Mouse (Mus musculus) thymus, adult 18-20 months (tissue): ENCODE measurements around the gene Cux1.

Experiments
- DNase-seq, 2 experiments: peaks; one replicate each; pipeline ENCODE4 v3.0.0; 2022; ENCODE audit warnings: mixed read lengths in 2 of 2

The Cux1 gene

DNA sequence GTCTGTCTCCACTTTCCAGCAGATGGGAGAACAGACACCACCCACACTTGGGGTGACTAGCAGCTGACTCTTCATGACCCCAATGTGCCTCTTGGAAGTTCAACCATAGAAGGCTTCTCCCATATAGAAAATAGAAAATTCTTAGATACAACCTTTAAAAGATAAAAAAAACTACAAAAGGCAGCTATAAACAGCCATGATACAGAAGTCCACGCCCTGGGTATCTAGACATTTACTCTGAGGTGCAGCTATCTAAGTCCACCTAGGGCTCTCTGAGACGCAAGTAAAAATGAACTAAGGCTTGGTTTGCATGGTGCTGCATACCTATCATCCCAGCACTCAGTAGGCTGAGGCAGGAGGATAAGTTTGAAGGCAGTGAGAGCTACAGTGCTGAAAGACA is 144.3 kb downstream of the Cux1 start:
- DNase-seq: no peak

DNA sequence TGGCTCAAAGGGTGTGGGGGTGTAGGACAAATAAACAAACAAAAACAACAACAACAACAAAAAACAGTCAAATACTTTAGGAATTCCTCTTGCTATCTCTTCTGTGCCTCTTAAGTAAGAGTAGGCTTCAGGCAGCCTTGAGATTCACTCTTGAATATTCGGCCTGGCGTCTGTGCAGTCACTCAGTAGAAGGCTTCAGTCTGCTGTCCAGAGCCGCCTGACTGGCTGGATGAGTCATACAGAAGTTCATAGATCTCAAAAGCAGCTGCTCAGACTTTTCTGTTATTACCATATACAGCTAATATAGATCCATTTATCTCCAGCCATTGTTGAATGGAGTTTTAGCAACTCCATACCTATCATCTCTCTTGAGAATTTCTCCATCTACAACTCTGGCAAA is 145.4 kb downstream of the Cux1 start:
- DNase-seq: no peak

DNA sequence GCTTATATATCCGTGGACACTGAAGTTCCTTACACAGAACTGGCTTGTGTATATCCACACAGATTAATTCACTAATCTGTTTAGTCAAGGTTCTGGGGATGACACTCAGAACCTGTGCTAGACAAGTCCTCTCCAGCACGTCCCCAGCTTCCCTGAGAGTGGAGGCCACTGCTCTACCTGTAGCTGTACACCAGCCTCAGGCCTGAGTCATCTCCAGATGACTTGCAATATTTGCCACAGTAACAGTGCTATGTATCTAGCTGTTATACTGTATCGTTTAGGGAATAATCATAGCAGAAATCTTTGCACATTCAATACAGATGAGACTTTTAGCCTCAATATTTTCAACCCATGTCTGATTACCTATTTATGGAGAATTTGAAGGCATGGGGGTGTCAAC is 146.0 kb downstream of the Cux1 start:
- no peak for DNase-seq

DNA sequence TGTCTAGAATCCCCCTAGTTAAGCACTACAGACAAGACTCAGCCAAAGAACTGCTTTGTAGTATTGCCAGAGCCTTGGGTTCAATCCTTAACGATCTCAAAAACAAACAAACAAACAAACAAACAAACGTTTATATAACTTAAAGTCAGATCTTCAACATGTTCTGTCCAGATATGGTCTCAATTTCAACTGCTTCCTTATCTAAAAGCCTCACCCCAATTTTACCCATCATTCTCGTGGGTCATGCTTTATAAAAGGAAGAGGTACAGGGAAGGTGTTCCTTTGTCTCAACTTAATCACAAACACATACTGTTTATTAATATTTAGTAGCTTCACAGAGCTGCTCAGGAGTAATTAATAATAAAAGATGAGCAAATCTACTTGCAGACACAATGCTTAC is 146.9 kb downstream of the Cux1 start:
- DNase-seq: no peak

DNA sequence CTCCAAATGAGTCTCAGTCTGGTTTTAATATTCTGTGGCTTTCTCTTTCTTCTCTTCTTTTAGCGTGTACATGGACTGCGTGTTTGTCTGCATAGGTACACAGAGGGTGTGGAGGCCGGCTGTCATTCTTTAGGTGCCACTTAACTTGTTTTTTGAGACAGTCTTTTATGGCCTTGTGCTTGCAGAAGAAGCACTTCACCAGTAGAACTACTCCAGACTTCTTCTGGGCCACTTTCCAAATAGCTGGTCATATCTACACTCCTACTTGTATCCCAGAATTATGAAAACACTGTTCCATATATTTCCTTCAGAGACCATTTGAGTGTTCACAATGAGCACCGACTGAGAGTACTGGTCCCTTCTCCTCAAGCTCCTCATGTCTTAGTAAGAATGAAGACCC is 149.4 kb downstream of the Cux1 start:
- DNase-seq: no peak

DNA sequence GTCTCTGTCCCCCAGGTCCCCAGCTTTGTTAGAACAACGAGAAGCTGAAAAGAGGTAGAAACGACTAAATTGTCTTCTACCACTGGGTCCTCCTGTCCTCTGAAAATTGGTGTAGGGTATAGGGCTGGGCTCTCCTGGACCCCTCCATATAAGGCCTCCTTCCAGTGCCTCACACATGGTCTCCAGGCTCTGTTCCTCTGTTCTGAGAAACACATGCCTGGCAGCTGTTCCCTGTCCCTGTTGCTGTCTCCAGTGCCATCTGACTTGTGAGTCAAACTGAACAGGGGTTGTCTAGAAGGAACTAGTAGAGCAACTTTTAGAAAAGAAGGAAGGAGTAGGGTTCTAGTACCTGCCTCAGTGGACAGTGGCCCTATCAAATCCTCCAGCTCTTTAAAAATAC is 152.8 kb downstream of the Cux1 start:
- no peak for DNase-seq

DNA sequence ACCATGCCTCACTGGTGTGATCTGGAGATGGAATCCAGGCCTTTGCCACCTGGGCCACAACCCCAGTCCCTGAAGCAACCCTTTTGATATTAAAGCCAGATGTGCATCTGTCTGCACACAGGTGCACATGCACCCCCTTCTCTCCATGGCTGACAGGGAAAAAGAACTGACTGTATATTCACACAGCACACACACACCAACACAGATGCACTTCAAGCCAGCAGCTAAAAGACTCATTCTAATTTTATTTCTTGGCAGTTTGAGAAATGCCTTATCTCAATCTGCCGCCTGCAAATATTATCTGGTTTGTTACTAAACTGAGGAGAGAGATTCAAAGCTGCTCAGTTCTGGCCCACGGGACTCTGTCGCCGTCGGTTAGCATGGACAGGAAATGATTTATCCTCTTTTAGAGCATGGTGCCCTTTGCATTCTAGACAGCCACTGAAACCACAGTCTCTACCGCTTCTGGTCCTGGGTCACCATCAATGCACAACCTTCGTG is 156.6 kb downstream of the Cux1 start:
- DNase-seq: peak; percentile 53 to 63

DNA sequence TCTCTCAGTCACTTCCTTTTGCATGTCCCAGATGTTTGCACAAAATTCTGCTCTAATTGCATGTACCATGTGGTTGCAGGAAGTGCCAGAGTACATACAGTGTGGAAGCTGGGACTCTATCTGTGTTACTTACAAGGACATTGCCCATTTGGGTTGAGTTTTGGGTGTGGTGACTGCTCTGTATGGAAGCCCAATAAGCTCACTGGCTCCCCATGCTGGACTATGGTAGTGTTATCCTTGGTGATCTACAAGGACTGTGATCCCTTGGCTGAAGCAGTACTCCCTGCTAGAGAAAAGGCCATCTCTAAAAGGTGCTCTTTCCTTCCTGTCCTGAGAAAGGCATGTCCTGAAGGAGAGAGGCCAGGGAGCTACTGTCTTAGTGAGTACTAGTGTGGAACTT is 160.9 kb downstream of the Cux1 start:
- no peak for DNase-seq

DNA sequence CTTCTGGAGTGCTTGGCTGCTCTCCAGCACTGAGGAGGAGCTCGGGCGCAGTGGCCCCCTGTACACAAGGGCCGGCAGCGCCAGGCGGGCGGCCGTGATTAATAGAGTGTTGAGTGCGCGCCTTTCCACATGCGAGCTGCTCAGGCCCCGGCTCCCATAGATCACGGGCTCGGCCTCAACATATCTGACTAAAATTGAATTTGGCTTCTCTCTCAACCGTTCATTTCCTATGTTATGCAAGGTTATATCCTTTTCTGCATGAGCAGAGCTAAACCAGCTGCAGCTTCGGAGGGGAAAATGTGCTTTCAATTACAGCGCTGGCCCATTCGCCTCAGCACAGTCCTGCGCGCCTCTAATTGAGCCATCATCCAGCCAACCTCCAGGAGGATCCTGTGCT is 163.7 kb downstream of the Cux1 start:
- DNase-seq: no peak

DNA sequence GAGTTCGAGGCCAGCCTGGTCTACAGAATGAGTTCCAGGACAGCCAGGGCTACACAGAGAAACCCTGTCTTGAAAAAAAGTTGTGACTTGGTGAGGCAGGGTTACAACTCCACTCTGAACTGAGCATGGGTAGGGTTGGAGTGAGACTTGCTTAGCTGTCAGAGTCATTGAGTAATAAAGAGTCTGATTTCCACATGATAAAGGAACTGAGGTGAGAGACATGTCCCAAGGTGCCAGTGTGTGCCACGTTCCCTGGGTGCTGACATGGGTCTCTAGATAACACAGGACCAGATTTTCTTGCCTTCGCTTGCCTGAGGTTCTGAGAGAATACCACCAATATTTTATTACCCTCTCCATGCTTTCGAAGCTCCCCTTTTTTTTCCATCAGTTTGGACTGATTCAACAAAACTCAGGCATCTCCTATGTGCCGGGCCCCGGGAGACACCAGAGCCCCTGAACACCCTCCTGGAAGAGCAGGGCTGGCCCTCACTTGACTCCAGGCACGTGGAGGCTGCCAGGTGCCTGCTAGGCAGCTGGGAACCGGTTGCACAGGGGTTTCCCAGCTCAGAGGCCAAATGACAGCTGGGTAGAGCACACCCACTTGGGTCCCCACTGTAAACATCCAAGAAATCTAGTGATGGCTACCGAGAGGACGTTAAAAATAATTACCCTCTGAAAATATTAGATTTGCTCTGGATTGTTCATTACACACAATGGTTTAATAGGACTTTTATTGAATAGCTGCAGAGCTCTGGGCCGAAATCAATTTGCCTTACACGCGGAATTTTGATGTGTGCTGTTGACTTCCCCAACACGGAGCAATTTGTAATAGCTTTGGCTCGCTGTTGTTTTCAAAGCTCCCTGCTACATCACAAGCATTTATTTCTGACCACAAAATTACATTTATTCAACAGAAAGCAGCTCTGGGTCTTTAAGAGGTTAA is 164.4 kb downstream of the Cux1 start:
- DNase-seq: no peak

DNA sequence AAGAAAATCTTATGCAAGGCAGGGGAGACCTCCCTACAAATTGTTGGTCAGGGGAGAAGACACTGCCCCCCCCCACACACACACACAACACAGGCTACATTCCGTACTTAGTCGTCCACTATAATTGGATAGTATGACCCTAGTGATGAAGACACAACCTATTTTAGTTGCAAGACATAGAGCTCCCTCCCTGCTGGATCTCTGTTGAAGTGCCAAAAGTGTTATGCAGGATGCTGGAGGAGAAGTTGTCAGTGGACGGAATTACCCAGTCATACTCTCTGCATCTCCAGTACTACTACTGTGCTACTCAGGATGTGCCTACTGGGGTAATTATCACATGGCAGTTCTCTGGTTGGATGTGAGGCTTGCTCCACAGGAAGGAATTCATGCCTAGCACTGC is 168.6 kb downstream of the Cux1 start:
- DNase-seq: no peak

DNA sequence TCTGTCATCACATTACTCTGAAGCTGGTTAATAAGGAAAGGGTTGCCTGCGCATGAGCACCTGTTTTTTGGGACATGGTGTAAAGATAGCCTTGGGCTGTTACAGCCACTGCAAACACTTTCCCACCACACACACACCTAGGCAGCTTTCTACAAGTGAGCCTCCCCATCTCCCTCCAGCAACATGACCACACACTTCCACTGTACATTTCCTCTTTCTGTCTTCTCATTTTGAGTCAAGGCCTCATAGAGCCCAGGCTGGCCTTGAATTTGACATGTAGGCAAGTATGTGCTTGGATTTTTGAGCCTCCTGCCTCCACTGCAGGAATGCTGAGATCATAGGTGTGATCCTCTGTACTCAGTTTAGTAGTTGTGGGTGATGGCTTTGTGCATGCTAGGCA is 170.6 kb downstream of the Cux1 start:
- DNase-seq: no peak

DNA sequence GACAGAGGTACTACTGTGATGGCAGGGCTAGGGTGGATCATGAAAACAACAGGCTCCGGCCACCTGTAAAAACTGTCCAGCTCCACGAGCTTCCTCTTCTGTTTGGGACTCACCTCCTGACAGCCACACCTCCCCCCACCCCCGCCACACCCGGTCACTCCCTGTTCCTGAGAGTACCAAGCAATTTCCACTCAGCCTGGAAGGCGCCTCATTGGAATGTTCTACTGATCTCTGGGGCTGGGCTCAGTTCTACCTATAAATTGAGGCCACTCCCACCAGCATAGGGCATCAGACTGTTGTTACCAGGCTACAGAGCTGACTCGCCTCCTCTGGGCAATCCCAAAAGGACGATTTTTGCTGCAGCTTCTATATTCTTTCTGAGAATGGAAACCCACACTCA is 171.0 kb downstream of the Cux1 start:
- no peak for DNase-seq

DNA sequence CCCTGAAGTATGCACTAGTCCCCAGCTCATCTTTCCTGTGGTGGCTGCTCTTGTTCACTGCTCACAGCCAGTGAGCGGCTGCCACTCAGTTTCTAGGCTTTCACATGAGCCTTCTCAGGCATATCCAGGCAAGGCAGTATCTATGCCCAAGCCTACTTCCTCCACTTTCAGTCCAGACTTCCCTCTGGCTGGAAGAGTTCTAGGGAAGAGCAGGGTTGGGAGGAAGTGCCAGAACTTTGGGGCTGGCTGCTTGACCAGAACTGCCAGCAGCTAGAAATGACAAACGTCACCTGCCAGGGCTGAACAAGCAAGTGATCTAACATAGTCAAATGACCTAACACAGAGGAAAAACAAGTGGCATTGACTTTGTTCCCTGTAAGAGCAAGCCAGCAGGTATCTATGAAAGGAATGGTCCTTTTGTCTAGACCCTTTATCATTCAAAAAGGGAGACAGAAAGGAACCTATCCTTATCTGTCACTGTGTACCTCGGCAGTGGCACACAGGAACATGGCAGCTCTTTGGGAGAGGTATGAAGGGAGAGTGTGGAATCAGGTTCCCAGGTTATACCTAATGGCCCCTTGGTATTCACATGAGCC is 171.6 kb downstream of the Cux1 start:
- no peak for DNase-seq

DNA sequence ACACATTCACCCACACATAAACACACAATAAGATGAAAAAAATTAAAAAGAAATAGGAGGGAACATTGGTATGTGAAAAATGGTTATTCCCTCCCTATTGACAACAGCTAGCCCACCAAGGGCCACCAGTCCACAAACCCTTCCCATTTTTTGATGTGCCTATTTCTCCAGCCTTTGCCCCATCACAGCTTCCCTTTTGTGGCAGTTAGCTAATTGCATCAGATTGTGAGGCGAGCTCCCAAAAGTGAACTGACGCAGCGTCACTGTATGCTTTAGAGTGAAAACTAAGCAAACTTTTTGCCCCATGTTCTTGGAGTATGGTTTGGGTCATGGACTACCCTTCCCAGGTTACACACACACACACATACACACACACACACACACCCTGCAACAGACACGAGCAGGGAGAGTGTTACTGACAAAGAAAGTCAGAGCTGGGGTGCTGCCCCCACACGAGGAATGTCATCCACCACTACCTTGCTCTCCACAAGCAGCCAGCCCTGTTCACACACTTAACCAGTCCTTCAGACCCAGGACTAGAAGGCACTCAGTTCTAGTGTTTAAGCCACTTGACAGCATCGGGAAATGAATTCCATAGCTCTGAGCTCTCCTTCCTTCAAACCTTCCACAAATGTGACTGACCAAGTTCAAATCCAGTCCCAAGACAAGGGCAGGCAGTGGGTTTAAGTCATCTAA is 172.6 kb downstream of the Cux1 start:
- DNase-seq: no peak

DNA sequence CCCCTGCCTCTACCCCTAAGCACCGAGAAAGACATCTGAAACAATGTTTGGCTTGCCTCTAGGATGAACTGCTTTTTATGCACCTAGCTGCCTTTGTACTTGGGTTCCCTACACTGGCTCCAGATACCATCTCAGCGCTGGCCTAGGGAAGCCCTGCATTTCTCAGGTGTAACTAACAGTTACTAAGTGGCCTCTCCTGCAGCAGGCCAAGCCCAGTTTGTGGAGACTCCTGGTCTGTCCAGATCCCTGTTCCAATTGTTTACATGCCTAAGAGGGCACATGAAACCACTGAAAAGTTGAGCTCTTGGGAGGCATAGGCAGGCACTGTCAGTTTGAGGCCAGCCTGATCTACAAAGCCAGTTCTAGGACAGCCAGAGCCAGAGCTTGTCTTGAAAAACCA is 173.7 kb downstream of the Cux1 start:
- no peak for DNase-seq

DNA sequence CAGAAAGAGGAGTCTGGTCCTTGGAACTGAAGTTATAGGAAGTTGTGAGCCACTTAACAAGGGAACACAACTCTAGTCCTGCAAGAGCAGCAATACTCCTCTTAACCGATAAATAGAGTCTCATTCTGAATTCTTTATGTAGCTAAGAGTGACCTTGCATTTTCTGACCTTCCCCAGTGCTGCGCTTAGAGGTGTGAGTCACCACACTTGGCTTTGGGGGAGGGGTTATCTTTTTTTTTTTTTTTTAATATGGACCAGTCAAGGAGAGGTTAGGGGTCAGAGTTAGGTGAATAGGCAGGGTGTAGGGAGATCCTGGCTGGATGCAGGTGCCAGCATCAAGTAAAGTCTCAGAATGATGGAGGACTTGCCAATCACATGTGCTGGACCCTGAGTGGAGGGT is 180.5 kb downstream of the Cux1 start:
- DNase-seq: no peak

DNA sequence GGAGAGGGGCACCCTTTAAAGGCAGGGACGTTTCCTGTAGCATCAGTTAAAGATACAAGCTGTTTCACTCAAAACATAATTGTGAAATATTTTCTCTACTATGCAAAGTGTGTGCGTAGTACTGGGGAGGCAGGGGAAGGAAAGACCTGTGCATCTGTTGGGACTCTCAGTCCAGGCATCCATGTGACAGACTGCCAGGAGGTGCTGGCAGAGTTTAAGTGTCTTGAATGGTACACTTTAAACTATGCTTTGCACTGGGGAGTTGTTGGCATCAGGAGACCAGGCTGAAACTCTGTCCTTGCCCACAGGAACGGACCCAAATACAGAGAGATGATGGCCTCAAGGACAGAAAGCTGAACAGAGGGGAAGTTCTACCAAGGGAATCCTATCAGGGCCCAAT is 182.1 kb downstream of the Cux1 start:
- no peak for DNase-seq

DNA sequence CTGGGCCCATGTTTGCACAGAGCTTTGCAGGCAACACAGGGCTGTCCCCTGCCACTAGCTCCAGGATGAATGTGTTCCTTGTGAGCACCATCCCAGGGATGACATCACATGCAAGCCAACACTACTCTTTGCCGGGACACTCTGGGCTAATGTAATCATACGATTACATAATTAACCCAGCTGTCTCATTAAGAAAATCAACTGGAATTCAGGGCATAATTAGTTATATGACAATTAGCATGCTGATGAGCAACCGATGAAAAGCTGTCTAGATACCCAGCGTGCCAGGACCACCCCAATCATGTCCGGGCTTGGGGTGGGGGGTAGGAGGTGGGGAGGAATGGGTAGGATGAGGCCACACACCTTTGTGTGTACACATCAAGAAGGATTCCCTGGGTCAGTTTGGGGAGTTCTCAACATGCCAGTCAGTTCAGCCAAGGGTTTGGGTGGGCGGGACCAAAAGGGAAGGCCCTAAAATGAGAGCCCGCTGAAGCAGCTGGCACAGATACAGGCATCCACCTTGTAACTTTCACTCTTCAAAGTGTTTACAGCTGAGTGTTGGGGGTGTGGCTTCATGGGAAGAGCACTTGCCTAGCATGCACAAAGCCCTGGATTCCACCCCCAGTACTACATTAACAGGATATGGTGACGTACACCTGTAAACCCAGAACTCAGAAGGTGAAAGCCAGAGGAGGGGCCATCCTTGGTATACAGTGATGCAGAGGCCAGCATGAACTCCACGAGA is 184.9 kb downstream of the Cux1 start:
- DNase-seq: no peak

DNA sequence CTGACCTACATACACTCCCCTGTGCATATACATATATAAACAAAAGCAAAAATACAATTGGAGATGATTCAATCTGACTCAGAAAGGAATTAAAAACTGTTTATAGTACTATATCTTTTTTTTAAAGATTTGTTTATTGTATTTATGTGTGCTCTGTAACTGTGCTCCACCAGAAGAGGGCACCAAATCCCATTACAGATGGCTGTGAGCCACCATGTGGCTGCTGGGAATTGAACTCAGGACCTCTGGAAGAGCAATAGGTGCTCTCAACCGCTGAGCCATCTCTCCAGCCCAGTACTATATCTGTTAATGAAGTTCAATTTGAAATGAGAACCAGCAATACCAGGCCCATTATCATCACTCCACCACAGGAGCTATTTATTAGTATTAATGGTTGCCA is 187.9 kb downstream of the Cux1 start:
- DNase-seq: no peak

DNA sequence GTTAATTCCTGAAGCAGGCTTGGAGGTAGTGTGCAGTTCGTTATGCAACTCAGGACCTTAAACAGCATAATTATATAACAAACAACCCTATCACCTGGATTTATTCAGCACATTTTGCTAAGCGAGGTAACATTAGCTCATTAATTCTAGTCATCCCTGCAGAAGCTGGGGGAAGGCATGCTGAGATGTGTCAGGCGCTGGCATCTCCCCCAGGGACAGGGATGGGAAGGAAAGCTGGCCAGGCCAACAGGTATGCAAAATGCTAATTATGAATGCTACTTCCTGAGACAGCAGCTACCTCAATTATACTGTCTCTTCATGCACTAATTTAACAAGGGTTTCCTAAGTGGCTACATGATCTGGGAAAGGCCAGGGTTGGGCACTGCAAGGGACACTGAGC is 190.2 kb downstream of the Cux1 start:
- no peak for DNase-seq

DNA sequence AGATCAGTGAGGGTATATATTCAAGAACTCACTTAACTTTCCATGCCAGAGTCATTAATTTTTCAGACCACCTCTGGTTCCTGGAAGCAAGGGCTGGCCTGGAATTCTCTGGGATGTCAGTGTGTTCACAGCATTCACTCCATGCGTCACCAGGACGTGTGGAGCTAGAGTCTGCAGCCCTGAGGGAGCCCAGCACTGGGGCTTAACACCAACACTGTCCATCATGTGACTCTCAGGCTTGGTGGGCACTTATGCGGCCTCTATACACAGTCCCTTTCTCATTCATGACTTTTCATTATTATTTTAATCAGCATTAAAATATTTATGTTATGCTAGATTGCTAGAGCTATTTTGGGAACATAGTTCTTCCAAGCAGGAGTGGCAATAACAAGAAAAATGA is 191.9 kb downstream of the Cux1 start:
- DNase-seq: no peak

DNA sequence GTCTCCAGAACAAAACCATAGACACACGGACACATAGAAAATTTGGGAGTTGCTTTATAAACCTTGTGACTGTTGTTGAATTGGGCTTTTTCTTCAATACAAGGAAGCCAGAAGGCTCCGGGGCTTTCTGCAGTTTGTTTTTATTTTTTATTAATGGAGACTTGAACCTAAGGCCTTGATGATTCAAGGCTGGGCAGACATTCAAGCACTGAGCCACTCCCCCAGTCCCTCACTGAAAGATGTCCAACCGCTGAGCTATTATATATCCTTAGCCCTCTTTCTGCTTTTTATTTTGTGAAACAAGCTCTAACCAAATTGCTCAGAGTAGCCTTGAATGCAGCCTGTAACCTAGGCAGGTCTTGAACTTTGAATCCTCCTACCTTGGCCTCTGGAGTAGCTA is 195.0 kb downstream of the Cux1 start:
- DNase-seq: no peak
